Mouse (Mus musculus): ENCODE data around the gene 4930449I24Rik.
"Not testable (repeated sequence)": the region's sequence is repeated elsewhere in the genome, so short reads cannot be mapped to it uniquely, and the experiment has no call there.

The 4930449I24Rik gene

DNA sequence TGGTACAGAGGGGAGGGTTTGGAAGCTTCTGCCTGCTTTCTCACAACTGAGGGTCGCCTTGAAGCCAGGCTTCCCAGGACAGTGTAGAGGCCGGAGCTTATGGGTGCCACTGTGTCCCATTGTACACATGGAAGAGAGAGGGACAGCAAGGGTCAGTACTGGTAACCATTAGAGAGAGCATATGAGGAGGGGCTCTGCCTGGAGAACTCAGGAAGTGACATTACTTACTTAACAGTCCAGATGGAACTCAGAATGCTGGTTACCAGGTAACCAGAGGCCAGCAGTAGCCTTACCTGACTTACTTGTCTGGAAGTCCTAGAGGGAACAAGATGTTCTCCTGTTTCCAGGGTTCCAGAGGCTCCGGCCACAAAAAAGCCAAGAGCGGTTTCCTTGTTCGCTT lies at the start of gene 4930449I24Rik:
Gene 4930449I24Rik (plus strand): TSS at position 301 of the 400 bp plus-strand sequence.
- not testable (repeated sequence) for DNase-seq (ENCODE audit: low spot score)

DNA sequence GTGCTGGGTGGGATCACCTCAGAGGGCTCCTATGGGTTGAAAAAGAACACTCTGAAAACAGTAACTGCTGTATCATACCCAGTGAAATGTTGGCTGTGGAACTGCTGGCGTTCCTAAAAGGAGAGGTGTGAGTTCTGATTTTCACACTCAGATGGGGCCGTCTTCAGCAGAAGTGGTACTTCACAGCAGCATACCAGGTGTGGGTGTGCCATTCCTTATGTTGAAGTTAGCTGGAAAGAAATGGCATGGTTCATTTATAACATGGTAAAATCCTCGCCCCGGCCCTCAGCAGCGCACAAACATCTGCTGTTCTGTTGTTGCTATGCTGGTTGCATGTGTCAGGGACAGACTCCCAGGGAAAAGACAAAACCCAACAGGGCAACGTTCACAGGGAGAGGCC lies 48.6 kb upstream of the 4930449I24Rik start:
- DNase-seq (ENCODE audit: low spot score): no peak

DNA sequence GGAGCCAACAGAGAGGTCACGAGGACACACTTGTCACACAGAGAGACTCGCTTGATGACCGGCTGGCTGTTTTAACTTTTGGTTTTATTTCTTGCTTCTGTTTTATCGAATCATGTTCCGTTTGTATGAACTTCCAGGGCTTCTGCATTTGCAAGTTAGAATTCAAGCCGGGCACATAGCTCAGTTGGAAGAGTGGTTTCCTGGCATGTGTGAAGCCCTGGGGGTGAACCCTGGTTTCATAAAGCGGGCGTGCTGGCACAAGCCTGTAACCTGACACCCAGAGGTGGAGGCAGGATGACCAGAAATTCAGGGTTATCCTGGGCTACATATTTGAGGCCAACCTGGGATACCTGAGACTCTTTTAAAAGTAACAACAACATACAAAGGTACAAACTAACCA lies 40.6 kb upstream of the 4930449I24Rik start:
- DNase-seq (ENCODE audit: low spot score): peak; percentile 10

DNA sequence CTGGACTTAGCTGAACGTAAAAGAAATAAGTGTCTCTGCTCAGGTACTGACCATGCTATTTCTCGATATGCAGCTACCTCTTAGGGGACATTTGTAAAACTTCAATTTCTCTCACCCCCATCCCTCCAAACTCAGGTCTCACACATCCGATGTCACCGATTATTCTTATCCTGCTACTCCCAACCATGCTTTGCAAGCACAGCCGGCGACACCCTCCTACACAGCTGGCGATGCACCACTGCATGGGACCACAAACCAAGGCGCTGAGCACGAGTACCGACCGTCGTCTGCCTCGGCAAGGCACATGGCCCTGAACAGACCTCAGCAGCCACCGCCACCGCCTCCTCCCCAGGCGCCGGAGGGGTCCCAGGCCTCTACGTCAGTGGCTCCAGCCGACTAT lies 35.5 kb upstream of the 4930449I24Rik start:
- DNase-seq (ENCODE audit: low spot score): no peak

DNA sequence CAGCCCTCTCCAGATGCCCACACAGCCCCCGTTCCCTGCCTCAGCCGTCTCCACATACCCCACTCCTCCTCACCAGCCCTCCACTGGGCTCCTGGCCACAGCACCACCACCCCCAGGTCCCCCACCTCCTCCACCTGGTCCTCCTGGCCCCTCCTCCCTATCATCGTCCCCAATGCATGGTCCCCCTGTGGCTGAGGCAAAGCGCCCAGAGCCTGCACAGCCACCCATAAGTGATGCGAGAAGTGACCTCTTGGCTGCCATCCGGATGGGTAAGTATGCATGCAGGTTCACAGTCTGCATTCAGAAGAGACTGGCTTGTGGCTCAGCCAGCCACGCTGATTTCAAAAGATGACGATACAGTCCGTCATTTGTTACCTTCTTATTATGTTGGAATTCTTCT lies 33.9 kb upstream of the 4930449I24Rik start:
- no peak for DNase-seq (ENCODE audit: low spot score)

DNA sequence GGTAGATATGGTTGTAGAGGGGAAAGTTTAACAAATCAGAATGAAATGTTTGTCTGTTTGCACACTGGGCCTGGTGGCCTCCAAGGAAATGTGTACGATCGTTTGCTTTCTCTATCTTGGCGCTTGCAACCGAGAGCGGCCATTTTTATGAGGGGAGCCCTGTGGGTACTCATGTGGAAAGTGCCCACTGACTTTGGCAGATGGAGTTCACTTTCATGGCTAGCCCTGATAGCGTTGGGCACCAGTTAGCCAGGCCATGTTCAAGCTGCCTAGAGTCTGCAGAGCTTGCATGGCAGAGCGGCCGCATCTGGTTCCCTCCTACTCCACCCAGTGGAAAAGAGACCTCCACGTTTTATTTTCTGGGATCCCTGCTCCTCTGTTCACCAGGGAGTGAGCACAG lies 31.4 kb upstream of the 4930449I24Rik start:
- no peak for DNase-seq (ENCODE audit: low spot score)

DNA sequence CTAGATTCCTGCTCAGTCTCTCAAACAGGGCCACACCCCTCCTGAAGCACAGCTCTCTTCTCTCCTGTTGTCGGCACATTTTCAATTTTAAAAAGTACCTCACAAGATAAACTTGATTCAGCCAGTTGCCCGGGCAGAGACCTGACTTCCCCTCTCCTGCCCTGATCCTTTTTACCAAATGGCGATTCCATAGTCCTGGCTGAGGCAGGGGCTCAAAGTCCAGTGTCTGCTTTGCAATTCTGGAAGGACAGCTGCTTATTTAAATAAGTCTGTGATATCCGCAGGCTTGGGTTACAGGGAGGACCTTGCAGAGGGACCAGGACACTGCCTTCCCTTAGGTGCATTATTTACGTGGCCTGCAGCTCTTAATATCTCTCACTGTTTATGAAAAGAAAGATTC lies 30.9 kb upstream of the 4930449I24Rik start:
- no peak for DNase-seq (ENCODE audit: low spot score)

DNA sequence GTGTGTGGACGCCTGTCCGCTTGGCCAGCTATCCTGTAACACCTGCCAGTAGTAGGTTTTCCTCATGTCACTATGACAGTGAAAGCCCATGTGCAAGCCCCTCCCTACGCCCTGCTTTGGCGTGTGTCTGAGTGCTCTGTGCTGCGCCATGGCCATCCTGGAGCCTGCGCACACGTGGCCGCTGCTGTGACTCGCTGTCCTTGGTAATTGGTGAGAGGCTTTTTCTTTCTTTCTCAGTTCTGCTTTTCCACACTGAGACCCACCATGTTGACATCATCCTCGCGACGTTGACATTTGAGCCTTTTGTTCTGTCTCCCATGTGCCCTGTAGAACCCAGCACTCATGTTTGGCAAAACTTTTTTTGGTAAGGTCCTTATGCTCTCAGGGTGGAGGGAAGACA lies 30.4 kb upstream of the 4930449I24Rik start:
- no peak for DNase-seq (ENCODE audit: low spot score)

DNA sequence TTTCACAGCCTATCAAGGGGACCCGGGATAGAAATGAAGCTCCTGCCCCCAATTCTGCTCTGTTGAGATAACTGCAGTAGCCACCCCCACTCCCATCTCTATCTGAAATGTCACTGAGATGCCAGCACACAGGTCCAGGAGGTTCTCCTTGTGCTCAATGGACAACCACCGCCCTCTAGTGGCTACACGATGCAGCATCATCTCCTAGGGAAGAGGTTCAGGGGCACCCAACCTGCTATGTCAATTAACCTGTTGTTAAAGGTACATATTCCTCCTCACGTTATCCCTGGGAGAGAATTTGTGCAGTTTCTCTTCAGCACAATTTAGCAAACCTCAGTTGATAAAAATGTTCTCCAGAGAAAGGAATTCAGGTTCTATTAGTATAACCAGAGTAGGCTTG lies 22.6 kb upstream of the 4930449I24Rik start:
- not testable (repeated sequence) for DNase-seq (ENCODE audit: low spot score)

DNA sequence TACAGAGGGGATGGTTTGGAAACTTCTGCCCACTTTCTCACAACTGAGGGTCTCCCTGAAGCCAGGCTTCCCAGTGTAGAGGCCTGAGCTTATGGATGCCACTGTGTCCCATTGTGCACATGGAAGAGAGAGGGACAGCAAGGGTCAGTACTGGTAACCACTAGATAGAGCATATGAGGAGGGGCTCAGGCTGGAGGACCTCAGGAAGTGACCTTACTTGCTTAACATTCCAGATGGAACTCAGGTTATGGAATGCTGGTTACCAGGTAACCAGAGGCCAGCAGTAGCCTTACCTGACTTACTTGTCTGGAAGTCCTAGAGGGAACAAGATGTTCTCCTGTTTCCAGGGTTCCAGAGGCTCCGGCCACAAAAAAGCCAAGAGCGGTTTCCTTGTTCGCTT lies 20.5 kb upstream of the 4930449I24Rik start, which contains the start of gene Gm6408:
Gene Gm6408 (plus strand): TSS at position 301 of the 400 bp plus-strand sequence.
- not testable (repeated sequence) for DNase-seq (ENCODE audit: low spot score)

DNA sequence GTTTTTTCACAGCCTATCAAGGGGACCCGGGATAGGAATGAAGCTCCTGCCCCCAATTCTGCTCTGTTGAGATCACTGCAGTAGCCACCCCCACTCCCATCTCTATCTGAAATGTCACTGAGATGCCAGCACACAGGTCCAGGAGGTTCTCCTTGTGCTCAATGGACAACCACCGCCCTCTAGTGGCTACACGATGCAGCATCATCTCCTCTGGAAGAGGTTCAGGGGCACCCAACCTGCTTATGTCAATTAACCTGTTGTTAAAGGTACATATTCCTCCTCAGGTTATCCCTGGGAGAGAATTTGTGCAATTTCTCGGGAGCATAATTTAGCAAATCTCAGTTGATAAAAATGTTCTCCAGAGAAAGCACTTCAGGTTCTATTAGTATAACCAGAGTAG lies 13.2 kb upstream of the 4930449I24Rik start:
- DNase-seq (ENCODE audit: low spot score): not testable (repeated sequence)

DNA sequence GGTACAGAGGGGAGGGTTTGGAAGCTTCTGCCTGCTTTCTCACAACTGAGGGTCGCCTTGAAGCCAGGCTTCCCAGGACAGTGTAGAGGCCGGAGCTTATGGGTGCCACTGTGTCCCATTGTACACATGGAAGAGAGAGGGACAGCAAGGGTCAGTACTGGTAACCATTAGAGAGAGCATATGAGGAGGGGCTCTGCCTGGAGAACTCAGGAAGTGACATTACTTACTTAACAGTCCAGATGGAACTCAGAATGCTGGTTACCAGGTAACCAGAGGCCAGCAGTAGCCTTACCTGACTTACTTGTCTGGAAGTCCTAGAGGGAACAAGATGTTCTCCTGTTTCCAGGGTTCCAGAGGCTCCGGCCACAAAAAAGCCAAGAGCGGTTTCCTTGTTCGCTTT lies 11.1 kb upstream of the 4930449I24Rik start, which contains the start of gene Gm6370:
Gene Gm6370 (plus strand): TSS at position 301 of the 400 bp plus-strand sequence.
- DNase-seq (ENCODE audit: low spot score): not testable (repeated sequence)

DNA sequence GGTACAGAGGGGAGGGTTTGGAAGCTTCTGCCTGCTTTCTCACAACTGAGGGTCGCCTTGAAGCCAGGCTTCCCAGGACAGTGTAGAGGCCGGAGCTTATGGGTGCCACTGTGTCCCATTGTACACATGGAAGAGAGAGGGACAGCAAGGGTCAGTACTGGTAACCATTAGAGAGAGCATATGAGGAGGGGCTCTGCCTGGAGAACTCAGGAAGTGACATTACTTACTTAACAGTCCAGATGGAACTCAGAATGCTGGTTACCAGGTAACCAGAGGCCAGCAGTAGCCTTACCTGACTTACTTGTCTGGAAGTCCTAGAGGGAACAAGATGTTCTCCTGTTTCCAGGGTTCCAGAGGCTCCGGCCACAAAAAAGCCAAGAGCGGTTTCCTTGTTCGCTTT lies 11.6 kb downstream of the 4930449I24Rik start, which contains the start of gene Gm3402:
Gene Gm3402 (plus strand): TSS at position 301 of the 400 bp plus-strand sequence.
- DNase-seq (ENCODE audit: low spot score): not testable (repeated sequence)

DNA sequence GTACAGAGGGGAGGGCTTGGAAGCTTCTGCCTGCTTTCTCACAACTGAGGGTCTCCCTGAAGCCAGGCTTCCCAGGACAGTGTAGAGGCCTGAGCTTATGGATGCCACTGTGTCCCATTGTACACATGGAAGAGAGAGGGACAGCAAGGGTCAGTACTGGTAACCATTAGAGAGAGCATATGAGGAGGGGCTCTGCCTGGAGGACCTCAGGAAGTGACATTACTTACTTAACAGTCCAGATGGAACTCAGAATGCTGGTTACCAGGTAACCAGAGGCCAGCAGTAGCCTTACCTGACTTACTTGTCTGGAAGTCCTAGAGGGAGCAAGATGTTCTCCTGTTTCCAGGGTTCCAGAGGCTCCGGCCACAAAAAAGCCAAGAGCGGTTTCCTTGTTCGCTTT lies 23.3 kb downstream of the 4930449I24Rik start, which contains the start of gene Gm3404:
Gene Gm3404 (plus strand): TSS at position 301 of the 400 bp plus-strand sequence.
- DNase-seq (ENCODE audit: low spot score): not testable (repeated sequence)

DNA sequence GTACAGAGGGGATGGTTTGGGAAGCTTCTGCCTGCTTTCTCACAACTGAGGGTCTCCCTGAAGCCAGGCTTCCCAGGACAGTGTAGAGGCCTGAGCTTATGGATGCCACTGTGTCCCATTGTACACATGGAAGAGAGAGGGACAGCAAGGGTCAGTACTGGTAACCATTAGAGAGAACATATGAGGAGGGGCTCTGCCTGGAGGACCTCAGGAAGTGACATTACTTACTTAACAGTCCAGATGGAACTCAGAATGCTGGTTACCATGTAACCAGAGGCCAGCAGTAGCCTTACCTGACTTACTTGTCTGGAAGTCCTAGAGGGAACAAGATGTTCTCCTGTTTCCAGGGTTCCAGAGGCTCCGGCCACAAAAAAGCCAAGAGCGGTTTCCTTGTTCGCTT lies 35.1 kb downstream of the 4930449I24Rik start, which contains the start of gene Gm3409:
Gene Gm3409 (plus strand): TSS at position 301 of the 400 bp plus-strand sequence.
- not testable (repeated sequence) for DNase-seq (ENCODE audit: low spot score)

Data from lung, postnatal 25 days (tissue).